Mouse (Mus musculus) cortical plate, adult 2 months (tissue): ENCODE results near the gene Anapc7.

Experiments used
- CTCF ChIP-seq: fragments of 200-500 bp; IDR thresholded peaks from 2 replicates; pipeline ENCODE4 v1.5.1; 2011; ENCODE audit warnings: mild to moderate bottlenecking, control low read depth, low read length; ENCODE audit not compliant: insufficient read depth; ENCODE audit errors: extremely low read depth
- POLR2A ChIP-seq: fragments of 200-500 bp; IDR thresholded peaks from 2 replicates; pipeline ENCODE4 v1.6.1; 2011; ENCODE audit warnings: mild to moderate bottlenecking, low read length, control low read depth; ENCODE audit not compliant: insufficient read depth; ENCODE audit errors: extremely low read depth

DNA sequence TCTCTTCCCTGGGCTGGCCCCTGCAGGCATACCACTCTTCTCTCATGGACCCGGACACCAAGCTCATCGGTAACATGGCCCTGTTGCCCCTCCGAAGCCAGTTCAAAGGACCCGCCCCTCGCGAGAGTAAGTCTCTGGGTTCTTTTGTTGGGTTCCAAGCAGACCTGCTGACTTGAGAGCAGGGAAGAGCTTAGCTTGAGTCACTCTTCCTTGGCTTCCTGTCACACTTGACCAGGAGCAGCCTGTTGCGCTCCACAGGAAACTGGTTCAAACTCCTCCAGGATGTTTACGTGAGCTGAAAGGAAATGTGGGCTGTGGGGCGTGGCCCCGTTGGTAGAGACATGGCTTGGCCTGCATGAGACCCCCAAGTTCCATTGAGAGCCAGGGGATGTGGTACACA lies 24.7 kb upstream of the Anapc7 start:
- TF ChIP-seq POLR2A (no peak), CTCF (no peak)
